Mouse (Mus musculus): ENCODE results near the gene Creb3l1.

DNA sequence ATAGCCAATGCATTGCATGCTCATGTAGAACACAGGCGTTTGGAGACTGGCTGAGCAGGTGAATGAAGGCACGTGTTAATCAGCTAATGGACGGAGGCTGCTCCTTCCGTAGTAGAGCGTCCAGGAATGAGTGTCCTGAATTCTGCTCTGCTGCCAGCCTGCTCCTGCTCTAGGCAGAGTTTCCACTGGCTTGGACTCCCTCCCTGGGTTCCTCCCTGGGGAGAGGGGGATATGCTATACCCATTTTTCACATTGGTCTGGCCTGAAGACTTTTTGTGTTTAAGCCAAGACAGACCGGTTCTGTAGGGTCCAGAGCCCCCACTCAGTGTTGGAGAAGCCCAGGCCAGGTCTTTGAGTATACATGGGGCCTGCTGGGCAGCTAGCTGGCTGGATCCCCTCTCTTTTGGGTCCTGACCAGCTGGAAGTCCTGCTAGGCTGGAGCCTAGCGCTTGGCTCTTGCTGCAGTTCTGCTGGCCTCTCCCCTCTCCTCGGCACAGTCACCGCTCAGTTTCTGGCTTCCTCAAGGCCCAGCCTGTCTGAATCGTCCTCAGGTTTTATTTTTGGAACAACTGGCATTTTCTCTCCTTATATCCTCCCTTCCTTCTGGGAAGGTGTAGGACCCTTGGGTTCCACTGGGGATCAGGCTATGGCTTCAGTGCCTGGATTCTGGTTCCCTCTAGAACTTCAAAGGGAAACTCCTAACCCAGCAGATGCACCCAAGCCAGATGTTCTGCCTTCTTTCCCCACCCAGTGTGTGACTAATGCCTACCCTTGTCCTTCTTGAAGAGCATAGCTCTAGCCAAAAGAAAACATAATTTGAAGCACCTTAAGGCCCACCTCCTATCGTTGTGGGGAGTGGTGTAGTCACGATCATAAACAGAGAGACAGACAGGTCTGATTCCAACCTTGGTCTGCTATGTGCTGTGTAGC lies 12.6 kb downstream of the Creb3l1 start:
- no peak for TF ChIP-seq CTCF (IDR thresholded peaks at IDR 0.05; ENCODE audit: extremely low read depth, insufficient read length, insufficient replicate concordance, low read depth, low read length)
- TF ChIP-seq POLR2A (IDR thresholded peaks at IDR 0.05; ENCODE audit: low read depth, low read length) = no peak

All from small intestine, adult 2 months (tissue).